Mouse (Mus musculus) c-Kit-positive CD71-negative TER-119-negative erythroid progenitor cells, embryonic 14.5 days (primary cell): Measurements from ENCODE around the gene Cdh16.
"Not testable (repeated sequence)": the region's sequence is repeated elsewhere in the genome, so short reads cannot be mapped to it uniquely, and the experiment has no call there.

ENCODE experiments used
- DNase-seq: peaks from one replicate; pipeline ENCODE4 v3.0.0-alpha.2; 2013; ENCODE audit warnings: low read depth

Gene Cdh16

GRCm38 (mm10) chr8:104624161-104624560, at the start of gene Cdh16:
Gene Cdh16 (minus strand): TSS chr8:104624396.
- no peak for DNase-seq

GRCm38 (mm10) chr8:104655614-104656013, 31.4 kb upstream of the Cdh16 start:
- DNase-seq, result no peak

GRCm38 (mm10) chr8:104654984-104655383, 30.8 kb upstream of the Cdh16 start:
- DNase-seq, result peak; percentile 83

DNA sequence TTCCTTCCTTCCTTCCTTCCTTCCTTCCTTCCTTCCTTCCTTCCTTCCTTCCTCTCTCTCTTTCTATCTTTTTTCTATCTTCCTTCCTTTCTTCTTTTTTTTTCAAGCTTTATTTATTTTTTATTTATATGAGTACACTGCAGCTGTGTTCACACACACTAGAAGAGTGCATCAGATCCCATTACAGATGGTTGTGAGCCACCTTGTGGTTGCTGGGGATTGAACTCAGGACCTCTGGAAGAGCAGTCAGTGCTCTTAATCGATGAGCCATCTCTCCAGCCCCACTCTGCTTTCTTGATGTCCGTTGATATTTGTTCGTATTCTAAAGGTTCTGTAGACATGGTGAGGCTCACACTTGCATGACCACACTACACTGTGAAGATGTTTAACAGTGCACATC, 20.0 kb upstream of the Cdh16 start:
- not testable (repeated sequence) for DNase-seq

DNA sequence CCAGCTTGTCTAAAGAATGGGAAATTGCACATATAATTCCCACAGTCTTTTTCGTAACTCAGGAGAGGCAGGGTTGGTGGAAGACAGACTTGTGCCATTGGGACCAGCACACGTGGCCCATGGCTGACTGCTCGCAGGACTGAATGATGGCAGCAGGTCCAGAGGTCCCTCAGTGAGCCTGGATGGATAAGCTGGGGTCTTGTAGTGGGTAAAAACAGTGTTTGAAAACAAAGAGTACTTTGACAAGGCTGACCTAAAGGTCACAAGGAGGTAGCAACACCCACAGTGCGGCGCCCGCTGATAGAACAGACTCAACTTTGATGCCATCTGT, 18.1 kb upstream of the Cdh16 start:
- no peak for DNase-seq

- DNase-seq, result peak; percentile 73
These were observed 17.5 kb upstream of the Cdh16 start, which contains the start of gene Ciao2b for GRCm38 (mm10) chr8:104641426-104642323. Gene Ciao2b (minus strand): TSS chr8:104641965.

GRCm38 (mm10) chr8:104640831-104641370, 16.7 kb upstream of the Cdh16 start:
- no peak for DNase-seq

DNA sequence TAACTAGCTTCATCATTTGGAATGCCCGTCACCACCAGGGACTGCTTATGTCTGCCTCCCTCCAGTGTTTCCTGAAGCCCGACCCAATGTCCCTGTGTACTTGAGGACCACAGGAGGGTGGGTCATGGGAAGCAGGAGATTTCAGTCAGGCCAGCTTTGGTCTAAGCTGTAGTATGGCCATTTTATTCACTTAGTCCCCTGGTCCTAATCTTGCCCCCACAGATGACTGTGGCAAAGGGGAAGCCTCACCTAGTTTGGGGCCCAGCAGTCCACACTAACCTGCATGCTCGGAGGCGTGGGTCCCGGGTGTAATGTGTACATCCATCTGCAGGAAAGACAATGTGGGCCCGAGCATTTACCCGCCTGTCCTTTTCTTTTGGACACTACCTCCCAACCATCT, 16.0 kb upstream of the Cdh16 start:
- DNase-seq, result no peak

DNA sequence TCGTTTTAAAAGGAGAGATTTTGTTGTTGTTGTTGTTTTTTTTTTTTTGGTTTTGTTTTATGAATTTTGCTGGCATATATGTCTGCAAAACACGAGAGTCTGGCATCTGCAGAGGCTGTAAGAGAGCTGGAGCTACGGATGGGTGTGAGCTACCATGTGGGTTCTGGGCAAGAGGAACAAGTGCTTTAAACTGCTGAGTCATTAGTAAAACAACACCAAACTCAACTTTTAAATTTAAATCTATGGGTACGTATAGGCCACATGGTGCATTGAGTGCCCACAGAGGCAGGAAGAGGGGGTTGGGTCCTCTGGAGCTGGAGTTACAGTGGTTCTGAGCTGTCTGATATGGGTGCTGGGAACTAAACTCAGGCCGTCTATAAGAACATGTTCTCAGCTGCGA, 13.8 kb upstream of the Cdh16 start:
- no peak for DNase-seq

DNA sequence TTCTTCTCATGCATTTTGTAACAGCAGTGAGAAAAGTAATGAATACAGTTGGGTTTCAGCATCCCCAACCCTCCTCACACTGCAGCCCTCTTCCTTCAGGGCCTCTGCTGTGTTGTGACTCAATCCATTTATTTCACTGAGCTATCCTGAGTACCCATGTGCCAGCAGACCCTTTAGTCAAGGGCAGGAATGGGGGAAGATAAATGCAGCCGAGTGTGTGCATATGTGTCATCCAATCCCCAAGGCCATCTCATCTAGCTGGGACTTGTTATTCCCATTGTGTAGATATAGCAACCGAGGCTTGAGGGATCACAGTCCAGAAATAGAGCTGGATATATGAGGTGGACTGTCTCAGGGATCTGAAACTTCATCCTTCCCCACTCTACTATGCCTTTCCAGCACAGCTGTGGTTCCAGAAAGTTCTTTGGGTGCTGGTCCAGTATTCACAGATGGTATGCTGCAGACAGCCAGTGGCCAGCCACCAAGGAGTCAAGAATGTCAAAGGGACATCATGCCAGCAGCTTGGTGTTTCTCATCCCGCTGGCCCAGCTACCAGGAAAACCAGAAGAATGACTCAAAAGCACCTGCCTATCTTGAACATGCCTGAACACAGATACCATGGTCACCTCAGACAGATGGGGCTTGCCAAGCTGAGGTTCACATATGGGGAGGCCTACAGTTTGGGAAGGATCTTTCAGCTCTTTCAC, 11.0 kb upstream of the Cdh16 start:
- DNase-seq, result no peak

GRCm38 (mm10) chr8:104633156-104633744, 9.1 kb upstream of the Cdh16 start:
- no peak for DNase-seq

DNA sequence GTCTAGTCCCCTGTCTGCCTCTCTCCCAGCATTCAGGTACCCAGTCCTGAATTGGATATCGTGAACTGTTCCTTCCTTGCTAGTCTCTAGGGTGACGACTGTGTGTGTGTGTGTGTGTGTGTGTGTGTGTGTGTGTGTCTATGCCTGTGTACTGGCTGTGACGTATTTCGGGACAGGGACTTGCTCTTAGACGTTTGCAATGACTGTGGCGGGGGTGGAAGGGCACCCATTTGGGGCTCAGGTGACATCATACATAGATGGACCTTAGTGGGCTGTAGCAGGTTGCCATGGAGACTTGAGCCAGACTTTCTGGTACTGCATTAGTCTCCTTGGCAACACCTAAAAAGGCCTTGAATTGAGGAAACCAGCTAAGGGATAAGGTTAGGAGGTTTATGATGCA, 8.3 kb upstream of the Cdh16 start:
- no peak for DNase-seq

GRCm38 (mm10) chr8:104631975-104632374, 7.8 kb upstream of the Cdh16 start:
- no peak for DNase-seq

DNA sequence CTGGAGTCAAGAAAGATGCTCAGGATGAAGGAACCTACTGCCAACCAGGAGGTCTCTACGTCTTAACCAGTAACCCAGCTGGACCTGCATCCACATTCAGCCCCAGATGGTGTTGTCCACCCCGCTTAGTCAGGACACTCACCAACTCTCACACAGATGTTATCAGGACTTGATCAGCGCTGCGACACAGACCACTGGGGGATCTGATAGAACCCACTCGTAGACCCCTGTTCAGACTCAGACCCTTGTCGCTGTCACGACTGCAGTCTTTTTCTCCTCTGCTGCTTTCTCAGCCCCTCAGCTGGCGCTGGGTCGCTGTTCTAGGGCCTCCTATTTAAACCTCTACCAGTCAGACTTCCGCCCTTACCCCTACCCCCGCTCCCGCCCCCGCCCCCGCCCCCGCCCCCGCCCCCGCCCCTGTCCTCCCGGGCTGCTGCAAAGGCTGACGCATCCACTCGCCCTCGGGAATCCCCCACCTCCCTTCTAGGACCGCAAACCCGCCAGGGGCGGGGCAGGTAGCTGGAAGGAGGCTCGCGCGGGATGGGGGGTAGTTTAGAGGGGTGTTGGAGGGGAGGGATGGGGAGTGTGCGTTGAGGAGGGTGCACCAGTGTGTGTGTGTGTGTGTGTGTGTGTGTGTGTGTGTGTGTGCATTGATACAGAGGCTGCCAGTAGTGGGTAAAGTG, 6.9 kb upstream of the Cdh16 start, which contains the start of gene Rrad:
Gene Rrad (minus strand): TSS at position 347 of the 683 bp plus-strand sequence.
- DNase-seq, result peak; percentile 67

DNA sequence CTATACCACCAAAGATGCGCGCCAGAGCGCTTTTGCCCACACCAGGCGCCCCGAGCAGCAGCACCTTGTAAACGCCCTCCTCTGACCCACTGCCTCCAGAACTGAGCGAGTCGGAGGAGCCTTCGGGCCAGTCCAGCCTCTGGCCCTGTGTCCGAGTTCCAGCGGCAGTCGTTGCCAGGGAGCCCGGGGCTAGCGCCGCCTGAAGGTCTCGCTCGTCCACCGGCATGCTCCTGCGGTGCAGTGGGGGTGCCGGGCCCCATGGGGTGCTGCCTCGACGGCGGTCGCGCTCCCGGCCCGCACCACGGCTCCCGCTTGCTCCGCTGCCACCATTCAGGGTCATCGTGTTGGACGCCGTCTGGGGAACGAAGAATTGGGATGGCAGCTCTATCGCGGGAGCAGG, 6.4 kb upstream of the Cdh16 start:
- DNase-seq, result no peak

DNA sequence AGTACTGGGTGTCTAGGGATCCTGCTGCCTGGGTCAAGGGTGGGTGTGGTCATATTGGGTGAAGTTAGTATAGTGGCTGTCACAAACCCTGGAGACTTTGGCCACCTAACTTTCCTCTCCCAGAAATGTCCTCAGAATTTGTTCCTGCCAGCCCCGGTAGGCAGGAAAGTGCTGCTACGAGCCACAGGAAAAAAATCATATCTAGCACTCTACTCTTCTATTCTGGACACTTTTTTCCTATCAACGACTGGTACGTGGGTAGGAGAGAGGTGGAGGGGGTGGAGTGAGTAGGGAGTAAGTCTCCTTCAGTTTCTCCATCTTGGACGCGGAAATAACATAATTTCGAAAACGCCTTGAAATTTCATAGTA, 5.9 kb upstream of the Cdh16 start:
- no peak for DNase-seq

DNA sequence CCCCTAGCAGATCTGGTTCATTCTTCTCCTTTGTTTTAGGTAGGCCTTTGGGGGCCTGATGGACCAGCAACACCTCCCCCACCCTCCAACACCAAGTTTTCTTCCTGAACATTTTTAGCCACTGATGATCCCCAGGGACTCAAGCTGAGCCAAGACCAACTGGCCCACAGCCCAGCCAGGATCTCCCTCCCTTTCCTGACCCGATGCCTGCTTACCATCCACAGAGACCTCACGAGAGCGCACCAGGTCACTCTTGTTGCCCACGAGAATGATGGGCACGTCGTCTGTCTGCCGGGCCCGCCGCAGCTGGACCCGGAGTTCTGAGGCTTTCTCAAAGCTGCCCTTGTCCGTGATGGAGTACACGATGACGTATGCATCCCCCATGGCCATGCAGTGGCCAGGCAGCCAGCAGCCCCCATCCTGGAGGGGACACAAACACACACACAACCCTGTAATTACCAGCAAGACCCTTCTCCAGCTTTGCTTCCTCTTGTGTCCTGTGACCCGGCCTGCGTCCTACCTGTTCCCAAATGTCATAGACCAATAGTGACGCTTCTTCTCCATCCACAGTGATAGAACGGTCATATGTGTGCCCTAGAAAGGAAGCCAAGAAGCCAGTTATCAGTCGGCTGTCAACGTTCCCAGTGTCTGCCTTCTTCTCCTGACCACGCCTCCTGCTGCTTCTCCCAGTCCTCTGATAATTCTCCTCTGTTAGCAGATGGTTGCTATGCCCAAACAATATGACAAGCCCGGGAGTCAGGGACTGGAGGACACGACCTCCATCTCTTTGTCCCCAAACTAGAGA, 5.3 kb upstream of the Cdh16 start:
- DNase-seq, result no peak

DNA sequence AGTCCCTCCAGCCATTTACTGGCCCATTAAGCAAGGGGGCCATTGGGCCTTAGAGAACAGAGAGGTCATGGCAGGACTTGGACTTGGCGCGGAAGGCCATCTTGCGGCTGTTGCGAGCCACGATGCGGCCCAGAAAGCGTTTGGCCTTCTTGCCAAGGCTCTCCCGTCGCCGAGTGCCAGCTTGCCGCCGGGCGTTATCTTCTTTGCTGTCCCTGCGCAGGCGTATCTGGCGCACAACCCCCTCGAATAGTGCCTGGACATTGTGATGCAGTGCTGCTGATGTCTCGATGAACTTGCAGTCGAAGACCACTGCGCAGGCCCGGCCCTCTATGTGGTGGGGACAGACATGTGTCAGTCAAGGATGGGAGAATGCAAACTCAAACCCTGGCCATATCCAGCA, 4.2 kb upstream of the Cdh16 start:
- DNase-seq, result no peak

GRCm38 (mm10) chr8:104627065-104627740, 3.0 kb upstream of the Cdh16 start:
- no peak for DNase-seq

DNA sequence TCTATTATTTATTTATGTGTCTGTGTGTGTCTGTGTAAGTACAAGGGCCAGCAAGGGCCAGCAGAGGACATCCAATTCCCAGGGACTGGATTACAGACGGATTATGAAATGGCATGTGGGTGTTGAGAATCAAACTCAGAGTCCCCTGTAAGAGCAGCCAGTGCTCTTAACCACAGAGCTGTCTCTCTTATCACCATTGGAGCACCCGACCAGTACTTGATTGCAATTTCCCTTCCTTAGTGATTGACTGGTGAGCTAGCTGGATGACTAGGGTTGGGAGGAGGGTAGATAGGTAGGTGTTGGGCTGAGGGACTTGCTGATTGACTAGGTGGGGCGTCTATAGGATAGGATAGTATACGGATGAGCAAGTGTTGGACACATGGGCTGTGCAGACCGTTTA, 3.4 kb downstream of the Cdh16 start:
- no peak for DNase-seq

GRCm38 (mm10) chr8:104613119-104613518, 11.1 kb downstream of the Cdh16 start:
- DNase-seq, result no peak
